Mouse (Mus musculus) liver (tissue): ENCODE measurements at regions not wholly inside any gene's neighbourhood (a gene's known extent, or its start where the extent isn't known, plus 50 kb on each side); places are given as distances from the start of the nearest gene placed in this dataset.
A peak's percentile ranks its signal among the peaks of the same experiment; 100 is the strongest.

Experiments
- DNase-seq: peaks from one replicate; pipeline ENCODE4 v3.0.0-alpha.2; 2020; ENCODE audit warnings: mixed read lengths

DNA sequence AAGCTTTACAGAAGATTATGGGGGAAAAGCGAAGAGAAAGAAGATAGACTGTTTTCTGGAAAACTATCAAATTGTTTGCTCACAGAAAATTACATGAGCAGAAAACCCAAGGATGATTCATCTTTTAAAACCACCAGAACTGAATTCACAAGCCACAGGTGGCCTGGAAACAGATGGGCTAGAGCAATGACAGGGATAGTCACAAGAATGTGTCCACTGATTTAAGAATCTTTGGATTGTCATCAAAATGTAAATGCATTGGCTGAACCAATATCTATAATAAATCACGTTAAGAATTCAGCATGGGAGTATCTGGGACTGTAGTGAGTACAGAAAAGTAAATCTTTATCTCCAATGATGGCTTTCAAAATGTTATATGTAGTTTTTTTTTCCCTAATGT, 602.2 kb downstream of the Ets1 start:
- no peak for DNase-seq

DNA sequence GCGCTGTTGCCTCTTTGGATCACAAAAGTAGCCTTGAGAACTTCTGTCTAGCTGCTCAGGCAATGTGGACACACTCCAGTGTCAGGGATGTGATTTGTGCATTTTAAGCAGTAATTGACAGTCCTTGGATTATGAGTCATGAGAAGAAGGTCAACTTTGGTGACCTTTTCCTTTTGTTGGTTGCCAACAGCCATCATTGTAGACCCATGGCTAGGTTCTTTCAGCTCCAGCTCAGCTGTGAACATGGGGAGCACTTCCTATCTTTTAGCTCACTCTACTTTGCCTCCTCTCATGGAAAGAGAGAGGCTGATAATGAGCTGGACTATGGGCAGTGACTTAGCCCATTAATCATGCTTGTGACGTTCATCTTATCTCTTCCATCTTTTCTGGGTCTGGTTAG, 602.8 kb downstream of the Ets1 start:
- DNase-seq, result no peak

DNA sequence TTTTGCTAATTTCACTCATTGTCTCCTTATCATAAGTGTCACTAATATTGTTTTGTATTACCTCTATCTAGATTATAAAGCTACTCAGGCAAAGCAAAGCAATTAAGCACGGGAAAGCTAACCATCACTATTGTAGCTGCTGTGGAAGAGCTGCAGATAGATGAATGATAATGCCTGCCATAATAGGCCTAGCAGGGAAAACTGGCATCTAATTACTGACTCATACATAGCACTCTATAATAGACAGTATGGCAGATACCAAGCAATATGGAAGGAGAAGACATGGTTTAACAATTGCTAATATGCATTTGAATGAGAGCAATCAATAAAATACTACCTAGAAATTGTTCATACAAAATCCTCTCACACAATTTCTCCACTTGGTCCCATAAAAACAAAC, 604.5 kb downstream of the Ets1 start:
- DNase-seq, result no peak

DNA sequence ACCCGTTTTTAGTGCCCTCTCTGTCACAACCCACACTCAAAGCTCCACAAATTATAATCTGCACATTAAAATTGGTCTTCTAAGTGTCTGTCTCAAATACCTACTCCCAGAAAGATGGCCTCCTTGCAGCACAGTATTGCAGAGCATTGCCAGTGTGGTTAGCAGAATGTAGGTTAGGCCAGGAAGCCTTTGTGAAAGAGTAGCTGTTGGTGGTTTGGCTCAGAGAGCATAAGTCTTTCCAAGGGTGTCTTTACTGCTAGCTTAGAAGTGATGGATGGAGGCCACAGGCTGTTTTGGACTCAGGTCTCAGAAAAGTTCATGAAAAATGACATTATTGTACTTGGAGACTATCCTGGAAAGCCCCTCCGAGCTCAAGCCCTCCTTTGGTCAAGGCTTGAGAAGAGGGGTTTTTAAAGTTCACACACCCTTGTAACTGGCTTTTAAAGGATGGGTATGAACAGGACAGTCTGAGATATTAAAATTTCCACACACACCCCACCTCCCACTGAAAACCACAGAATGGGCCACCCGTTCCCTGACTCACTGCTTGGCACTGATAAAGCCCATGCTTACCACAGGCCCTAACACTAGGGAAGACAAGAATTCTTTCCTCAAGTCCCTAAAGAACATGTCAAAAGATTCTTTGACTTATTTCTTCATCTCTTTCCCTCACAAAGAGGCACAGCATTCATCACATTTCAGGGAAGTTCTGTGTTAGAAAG, 605.1 kb downstream of the Ets1 start:
- DNase-seq, result no peak

DNA sequence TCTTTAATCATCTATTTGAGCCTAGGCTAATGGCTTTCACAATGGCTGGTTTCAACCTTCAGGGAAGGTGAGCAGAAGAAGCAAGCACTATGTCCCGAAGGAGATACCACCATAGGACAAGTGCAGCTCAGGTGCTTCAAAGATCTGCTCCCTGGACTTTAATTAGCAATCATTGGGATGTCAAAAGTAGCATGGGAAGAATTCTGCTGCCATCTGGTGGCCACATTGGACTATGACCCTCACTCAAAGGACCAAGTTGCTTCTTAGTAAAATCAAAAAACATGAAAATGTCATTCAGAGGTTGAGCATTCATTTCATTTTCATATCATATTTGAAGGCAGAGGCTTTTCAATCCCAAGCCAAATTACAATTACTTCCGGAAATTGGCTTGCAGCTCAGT, 610.9 kb downstream of the Ets1 start:
- DNase-seq, result peak; percentile 13

DNA sequence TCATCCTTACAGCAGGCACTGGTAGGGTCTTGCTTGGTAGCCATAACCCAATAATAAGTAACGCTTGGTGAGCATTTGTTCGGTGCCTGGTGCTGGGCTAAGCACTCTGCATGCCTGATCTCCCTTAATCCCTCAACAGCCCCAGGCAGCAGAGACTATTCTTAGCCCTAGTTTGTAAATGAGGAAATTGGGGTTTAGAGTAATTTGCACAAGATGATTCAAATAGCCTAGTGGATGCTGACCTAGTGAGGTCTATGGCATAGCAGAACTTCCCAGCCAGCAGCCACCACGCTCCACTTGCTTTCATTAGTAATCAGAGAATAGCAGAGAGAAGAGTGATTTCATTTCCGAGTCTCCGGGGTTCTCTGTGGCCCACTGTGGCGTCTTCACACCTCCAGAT, 622.2 kb downstream of the Ets1 start:
- DNase-seq, result no peak

DNA sequence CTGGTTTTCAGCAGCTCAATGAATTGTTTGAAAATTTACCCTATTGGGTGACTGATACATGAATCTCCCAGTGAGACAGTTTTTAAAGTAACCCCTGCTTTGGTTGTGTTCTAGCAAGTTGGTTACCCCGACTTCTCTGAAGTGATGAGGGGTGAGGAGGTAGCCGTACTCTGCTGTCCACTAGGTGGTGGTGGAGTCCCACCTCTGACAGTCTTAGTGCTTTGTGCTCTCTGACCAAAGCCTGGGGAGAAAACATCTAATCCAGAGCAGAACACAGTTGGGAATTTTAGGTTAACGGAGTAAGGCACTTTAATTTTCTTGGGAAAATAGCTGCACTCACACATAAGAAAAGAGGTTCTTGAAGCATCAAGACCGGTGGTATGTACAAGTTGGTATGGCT, 624.1 kb downstream of the Ets1 start:
- peak; percentile 11 for DNase-seq

DNA sequence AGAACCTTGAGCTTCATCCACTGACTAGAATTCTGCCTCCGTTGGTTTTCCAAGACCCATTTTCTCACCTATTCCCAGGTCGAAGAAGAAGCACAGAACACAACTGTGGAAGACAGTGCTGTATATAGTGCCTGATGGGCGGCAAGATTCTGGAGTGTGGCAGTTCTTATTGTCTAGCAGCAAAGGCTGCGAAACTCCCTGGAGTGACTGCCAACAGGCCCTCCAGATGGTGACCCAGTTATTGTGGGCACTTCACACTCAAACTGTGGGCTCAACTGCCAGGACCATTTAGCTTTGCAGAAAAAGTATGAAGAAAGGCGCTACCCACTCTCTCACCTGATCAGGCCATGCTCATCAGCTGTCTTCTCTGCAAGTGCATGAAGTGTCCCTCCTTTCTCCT, 653.4 kb downstream of the Ets1 start:
- DNase-seq, result no peak

DNA sequence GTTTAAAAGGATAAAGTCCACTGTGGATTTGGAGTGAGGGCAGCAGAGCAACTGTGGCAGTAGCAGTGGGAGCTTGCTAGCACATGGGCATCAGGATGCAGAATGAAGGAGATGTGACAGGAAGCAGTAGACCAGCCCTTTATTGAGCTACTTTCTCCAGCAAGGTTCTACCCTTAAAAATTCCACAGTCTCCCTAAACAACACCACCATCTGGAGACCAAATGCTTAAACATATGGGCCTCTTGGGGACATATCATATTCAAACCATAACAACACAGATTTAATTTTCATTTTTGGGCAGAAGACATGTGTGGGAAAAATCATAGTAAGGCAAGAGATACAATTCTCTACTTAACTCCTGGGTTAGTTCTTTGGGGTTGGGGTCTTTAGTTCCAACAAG, 656.1 kb downstream of the Ets1 start:
- no peak for DNase-seq

DNA sequence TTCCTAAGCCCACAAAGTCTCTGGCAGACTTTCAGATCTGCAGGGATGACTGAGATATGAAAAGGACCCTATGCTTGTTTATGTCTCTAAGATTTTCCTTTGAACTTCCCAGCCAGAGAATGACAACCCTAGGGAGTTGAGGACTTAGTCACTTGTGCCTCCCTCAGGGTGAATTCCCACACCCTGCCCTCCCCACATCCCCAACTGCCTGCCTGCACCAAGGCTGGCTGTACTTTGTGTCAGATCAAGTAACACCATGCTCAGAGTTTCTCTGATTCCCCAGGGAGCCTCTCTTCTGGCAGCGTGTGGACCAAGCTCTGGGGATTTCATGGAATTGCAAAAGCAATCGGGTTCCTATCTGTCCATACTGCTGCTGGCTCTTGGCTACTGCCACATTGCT, 659.9 kb downstream of the Ets1 start:
- DNase-seq, result no peak

DNA sequence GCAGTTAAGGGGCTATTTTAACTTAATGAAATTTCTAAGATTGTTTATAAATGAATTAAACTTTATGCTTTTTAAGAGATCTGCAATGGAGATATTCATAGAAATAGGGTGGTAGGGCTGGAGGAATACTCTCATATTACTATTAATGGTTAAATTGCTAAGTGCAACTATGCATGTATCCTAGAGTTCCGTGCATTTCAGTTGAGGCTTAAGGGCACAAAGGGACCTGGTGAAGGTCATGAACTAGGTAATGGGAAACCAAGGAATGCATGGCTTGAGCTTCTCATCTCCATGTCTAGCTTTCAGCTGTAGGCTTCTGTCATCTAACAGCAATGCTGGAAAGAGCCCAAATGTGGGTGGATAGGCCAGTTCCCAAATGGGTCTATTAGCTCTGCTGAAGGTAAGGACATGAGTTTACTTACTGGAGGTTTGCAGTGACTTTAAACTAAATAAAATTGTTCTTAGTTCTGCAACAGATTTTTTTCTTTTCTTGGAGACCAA, 683.6 kb downstream of the Ets1 start:
- no peak for DNase-seq

DNA sequence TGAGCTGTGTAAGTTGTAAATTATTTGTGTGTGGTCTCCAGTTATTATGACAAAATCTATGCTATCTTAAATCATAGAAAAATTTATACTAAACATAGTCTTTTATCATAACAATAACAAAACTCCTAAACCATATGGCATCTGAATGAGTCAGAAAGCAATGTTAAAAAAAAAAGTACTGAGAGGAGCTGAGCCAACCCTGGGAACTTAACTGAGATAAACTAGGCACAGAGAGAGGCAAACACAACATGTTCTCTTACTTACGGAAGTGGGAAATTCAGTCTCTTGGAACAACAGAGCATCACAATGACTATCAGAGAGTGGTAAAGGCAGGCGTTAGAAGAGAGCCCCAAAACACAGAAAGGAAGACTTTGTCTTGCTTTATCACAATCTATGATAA, 691.7 kb downstream of the Ets1 start:
- no peak for DNase-seq

DNA sequence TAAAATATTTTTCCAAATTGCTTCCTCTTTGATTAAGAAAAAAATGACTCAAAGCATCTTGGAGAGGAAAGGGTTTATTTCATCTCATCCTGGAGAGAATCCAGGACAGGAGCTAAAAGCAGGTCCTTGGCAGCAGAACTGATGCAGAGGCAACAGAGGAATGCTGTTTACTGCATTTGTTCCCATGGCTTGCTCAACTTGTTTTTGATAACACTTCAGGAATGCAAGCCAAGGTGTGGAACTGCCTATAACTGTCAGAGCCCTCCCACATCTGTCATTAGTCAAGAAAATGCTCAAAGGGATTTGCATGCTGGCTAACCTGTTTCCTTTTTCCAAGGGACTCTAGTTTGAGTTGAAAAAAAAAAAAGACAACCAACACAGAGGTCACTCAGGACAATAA, 714.2 kb downstream of the Ets1 start:
- DNase-seq, result no peak

DNA sequence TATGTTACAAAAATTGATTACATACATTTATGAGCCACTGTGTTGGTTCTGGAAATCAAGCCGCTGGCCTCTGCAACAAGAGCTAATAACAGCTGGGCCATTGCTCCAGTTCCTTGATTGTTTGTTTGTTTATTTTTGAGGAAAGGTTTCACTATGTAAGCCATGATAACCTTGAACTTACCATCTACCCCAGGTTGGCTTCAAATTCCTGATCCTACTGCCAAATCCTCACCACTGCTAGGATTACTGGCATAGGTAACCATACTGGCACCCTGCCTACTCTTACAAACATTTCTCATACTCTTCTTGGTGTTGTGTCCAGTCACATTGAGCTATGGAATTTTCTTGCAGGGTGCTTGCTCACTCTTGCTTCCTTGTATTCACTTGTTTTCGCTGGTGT, 720.6 kb downstream of the Ets1 start:
- DNase-seq, result no peak

DNA sequence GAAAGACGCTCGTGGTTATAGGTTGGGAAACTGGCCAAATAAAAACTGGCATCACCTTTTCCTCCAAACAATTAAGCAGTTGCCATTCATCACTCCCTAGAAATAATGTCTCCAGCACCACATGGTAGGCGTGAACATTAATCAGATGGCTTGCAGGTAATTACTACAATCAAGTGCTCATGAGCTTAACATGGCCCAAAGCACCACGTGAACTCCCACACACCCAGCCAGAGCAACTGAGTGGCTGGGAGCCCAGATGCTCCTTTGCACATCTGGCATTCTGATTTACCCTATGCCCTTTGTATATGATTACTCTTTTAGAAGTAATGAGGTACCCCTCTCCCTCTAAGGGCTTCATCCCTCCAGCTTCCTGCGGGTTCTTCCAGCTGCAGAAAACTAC, 724.9 kb downstream of the Ets1 start:
- DNase-seq, result no peak

DNA sequence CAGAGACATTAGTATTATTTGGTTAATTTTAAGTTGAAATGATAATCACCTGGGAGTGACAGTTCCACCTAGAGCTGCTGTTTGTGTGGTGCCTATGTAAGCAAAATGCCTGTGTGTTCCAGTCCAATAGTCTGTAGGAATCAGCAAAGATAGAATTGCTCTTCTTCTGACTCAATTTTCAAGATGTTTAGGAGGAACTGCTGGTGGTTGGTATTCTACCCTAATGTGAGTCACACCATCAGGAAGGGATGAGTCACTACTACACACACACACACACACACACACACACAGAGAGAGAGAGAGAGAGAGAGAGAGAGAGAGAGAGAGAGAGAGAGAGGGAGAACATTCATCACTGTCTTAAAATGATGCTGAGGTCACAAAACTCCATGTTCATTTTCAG, 753.1 kb downstream of the Ets1 start:
- no peak for DNase-seq

DNA sequence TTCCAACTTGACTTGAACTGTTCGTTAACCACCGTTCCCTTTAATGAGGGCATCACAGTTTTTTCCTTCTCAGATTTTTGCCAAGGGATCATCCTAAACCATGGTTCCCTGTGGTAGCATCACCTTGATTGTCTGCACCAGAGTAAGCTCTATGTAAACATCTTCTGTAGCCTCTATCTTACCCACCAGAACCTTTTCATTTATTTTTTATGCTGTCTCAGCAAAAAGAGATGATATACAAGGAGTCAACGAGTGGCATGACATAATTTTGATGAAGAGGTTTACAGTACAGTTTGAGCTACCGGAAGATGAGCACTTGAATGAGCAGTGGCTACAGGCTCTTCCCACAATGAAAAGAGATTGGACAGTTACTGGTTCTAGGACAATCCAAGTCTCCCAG, 768.7 kb downstream of the Ets1 start:
- no peak for DNase-seq

DNA sequence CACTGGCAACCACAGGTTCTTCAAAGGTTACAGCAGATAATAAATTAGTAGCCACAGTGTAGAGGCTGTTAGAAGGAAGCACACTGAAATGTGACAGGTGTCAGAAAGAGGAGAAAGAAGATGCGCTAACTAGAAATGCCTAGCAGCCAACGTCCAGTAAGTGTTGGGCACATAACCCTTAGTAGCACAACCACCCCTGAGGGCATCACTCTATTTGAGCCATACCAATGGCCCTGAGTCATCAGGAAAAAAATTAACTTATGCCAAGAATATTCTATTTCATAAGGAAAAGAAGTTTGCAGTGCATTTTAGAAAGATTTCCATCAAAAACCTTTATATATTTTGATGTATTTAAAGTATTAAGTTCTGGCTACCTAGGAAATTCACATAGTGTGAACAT, 771.5 kb downstream of the Ets1 start:
- no peak for DNase-seq

DNA sequence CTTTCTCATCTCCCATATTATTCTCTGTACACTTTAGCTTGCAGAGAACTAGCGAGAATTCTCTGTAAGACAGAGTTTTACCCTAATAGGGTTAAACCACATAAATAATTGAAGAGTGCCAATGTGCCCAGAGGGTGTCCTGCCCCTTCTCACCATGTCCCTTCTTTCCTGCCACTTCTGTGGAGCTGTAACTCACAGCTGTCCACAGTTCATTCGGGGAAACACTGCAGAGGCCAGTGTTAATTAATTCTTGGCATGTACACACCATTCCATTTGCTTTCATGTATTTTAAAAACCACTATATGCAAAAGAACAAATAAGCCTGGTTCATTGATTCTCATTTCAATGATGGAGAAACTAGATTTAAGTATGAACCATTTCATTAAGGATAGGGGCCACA, 787.8 kb downstream of the Ets1 start:
- DNase-seq, result no peak

DNA sequence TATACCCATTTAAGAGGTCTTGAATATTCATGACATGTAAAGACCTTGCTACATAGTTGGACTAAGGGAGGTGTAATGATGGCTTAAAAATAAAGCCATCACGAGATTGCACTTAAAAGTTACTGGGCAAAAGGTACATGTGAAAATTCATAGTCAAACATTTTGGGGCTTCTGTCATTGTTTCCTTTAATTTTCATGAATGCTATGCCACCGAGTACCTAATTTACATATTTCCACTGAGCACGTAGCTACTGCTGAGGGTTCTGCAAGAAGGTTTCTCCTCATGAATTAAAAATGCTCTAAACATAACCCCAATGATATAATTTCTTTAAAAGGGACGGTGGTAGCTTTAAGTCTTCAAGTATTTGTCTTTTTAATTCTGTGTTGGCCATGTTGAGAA, 800.4 kb downstream of the Ets1 start:
- no peak for DNase-seq

DNA sequence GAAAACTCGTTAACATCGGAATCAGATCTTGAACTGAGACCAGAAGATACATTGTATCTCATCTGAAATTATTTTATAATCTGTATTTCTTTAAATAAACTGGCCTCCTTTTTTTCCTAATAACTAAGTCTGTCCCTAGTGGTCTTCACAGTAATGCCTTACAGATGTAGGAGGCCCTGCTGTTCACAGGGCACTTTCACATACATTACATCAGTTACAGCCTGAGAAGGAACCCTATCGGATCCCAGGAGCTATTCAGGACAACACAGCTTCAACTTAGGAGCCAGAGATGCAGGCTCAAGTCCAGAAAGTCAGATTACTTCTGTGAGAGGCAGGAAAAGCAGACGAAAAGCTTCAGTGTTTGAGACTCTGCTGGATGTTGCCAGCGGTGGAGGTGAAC, 806.2 kb downstream of the Ets1 start:
- no peak for DNase-seq

DNA sequence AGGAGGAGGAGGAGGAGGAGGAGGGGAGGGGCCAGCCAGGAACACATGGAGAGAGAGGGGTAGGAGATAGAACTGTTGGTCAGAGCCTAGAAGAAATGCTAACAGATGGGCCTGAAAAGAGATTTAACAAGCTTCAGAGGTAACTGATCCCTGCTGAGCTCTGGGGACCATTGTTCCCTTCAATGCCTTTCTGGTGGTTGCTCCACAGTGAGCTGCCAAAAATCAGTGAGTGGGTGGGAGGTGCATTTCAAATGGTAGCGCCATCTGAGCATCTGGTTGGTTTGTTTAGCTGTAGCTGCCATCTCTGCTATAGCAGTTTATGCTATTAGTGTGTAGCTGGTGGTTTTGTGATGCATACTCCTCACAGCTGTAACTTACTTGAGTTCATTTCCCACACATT, 809.9 kb downstream of the Ets1 start:
- no peak for DNase-seq

DNA sequence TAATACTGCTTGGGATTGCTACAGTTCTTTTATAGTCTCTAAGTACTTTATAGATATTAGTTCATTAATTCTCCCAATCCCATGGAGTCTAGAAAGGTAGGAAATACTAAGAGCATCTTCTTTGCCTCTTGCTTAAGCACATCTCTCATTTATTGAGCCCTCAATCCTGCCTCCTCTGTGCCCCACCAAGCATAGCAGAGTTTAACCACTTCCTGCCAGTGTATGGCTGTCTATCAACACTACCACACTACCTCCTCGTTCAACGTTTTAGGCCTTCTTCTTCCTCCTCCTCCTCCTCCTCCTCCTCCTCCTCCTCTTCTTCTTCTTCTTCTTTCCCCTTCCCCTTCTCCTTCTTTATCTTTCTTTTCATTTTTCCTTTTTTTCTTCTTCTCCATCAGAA, 839.1 kb downstream of the Ets1 start:
- no peak for DNase-seq

DNA sequence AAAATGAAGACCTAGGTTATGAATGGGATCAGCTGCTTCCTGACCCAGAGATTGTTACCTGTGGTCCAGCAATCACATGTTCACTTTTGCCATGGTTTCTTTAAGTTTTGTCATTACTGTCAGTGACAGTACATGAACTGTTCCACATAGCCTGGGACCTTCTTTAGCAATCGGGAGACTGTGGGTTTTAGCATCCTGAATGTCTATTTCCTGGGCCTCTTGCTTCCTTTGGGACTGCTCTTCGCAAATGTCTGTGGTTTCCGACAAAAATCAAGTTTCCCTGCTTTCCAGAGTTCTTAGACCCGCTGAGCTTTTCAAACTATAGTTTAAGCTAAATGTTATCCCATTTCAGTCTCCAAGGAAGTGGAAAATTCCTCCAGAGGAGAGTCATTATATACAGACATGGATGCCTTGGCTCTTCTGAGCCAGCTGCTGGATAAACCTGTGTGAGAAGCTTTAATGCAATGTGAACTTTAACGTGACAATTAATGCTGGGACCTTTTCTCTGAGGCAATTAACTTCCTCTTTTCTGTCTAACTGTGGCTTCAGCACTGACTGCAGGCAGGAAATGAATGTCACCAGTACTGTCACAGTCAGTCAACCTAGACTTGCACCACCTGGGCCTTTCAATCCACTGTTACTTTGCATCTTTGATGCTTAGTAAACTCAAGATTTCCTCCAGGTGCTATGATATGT, 847.0 kb downstream of the Ets1 start:
- no peak for DNase-seq

DNA sequence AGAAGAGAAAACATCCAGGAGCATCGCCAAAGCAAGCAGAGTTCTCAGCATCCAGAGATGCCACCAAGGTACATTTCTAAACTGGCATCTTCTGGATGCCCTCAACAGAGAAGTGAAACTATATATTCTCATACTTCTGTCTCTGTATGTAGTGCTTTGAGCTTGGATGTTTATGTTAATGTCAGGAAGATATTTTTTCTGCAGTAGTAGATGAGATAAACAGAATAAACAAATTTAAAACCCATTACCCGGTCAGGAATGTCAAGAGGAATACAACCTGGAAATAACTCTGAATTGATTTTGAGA, 847.5 kb downstream of the Ets1 start:
- no peak for DNase-seq
